Mouse (Mus musculus): ENCODE data around the gene Nmt1.

DNA sequence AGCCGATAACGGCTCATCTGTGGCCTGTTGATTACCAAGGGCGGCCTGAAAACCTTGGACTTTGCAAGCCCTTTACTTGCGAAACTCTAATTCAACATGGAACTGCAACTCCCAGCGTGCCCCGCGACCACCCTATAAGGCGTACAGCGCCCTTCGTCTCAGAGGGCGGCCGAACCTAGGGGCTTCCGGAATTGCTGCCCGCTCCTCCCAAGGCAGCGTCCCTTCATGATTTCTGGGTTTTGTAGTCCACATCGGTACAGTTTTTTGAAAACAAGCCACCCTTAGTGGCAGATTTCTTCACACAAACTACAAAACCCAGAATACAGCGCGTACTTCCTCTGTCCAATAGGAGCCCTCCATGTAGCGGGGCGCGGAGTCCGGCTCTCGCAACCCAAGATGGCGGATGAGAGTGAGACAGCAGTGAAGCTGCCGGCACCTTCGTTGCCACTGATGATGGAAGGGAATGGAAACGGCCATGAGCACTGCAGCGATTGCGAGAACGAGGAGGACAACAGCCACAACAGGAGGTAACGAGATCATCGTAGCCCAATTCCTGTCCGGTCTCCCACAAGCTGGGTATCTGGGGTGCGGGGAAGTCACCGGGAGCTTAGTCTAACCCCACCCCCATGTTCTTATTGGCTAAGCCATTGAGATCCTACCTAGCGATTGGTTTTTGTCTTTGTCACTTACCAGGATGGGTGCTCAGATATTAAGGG is at the start of gene Nmt1, which contains the start of gene Dcakd:
- TF ChIP-seq TBP (IDR thresholded peaks at IDR 0.05; ENCODE audit: low read depth, low read length) (peak; percentile 95), RAD21 (IDR thresholded peaks at IDR 0.05; ENCODE audit: low read depth, low read length) (no peak), POLR2AphosphoS2 (IDR thresholded peaks at IDR 0.05; ENCODE audit: low read length) (peak; percentile 75; the same call in 1 of the 2 replicates), CTCF (IDR thresholded peaks at IDR 0.05 in 2 of 3, conservative IDR thresholded peaks at IDR 0.05 in 1 of 3; ENCODE audit: control insufficient read depth in 1 of 3, insufficient read depth in 1 of 3, low read depth in 2 of 3, low read length in 3 of 3, poor library complexity in 1 of 3, severe bottlenecking in 1 of 3) (no peak), EP300 (IDR thresholded peaks at IDR 0.05; ENCODE audit: low read depth in 1 of 2, low read length in 2 of 2) (no peak; a peak in 1 of 4 replicates), TCF12 (IDR thresholded peaks at IDR 0.05; ENCODE audit: low read depth, low read length) (peak; percentile 86), POLR2A (IDR thresholded peaks at IDR 0.05; ENCODE audit: control insufficient read depth in 1 of 2, insufficient read depth in 1 of 2, low read depth in 1 of 2, low read length in 2 of 2, poor library complexity in 1 of 2) (peak; percentile 80 to 95), ZMIZ1 (IDR thresholded peaks at IDR 0.05; ENCODE audit: low read depth, low read length) (peak; percentile 66; the same call in 1 of the 2 replicates), GATA1 (IDR thresholded peaks at IDR 0.05; ENCODE audit: low read depth, low read length) (0 out of 2 replicates have a peak, but pooled peaks have one; percentile 2)

Measured in MEL (cell line).